Mouse (Mus musculus): ENCODE measurements around the gene Tsc22d3.
"Not testable (repeated sequence)": the region's sequence is repeated elsewhere in the genome, so short reads cannot be mapped to it uniquely, and the experiment has no call there.

The Tsc22d3 gene

DNA sequence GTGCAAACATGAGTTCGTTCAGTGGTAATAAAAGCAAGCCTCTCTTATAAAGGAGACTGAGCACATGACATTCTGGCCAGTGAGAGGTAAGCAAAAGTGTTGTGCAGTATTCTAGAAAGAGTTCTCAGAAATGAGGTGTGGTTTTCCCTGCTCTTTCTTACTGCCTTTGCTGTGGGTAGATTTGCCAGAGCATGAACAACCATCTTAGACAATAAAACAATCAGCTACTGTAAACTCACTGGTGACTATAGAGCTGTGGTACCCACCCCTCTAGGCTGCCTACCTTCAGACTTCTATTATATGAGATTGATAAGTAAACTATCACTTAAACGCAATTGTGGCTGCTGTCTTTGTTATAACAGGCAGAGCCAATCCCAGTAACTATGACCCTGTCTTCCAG lies 69.1 kb downstream of the Tsc22d3 start:
- DNase-seq (ENCODE audit: low spot score in 2 of 2): no peak

DNA sequence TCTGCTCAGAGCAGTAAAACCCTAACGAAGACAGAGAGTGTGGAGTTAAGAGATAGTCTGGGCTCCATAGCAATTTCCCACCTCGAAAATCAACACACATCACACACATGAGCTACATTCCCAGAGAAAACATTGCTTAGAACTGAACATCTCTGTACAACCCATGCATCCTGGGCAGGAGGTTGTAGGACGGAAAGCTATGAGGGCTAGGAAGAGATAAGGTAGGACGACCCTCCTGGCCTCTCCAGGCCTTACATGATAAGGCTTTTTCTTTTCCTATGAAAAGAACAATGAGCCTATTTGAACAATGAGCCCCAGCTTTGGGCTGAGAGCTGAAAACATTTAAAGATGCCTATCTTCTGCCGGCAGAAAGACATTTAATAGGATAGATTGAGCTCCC lies 69.8 kb downstream of the Tsc22d3 start:
- no peak for DNase-seq (ENCODE audit: low spot score in 2 of 2)

DNA sequence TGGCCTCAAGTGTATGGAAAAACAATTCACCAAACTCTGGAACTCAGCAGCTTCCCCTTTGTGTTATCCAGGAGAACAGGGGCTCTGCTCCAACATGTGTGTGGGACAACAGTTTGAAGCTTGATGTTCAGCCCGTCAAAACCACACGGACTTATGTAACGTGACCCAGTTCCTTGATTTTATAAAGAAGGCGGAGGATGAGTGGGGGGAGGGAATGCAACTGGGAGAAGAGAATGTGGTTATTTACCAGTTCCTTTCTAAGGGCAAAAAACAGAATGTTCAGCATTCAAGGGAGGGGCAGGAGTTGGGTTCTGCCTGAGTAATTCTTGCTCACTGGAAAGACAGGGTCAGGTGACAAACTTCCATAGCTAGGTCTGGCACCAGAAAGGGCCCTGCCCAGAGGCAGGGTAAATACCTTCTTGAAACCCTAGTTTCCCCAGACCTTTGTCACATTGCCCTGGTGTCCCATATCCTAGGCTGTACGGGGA lies 71.3 kb downstream of the Tsc22d3 start:
- no peak for DNase-seq (ENCODE audit: low spot score in 2 of 2)

DNA sequence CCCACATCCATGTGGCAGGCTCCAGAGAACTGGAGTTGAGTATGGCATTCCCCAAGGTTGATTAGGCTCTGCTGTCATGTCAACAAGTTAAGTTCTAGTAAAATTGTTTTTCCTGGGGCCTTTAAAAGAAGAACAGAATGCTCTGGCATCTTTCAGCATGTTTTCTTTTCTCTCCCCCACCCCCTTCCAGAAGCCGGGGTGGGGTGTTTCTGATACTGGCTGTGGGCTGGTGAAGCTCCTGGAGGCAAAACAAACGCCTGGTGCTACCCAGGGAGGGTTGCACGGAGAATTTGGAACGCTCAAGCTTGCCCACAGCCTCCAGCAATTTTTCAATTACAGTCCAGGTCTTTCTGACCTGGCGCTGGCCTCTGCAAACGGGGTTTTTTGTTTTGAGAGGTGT lies 73.2 kb downstream of the Tsc22d3 start:
- no peak for DNase-seq (ENCODE audit: low spot score in 2 of 2)

DNA sequence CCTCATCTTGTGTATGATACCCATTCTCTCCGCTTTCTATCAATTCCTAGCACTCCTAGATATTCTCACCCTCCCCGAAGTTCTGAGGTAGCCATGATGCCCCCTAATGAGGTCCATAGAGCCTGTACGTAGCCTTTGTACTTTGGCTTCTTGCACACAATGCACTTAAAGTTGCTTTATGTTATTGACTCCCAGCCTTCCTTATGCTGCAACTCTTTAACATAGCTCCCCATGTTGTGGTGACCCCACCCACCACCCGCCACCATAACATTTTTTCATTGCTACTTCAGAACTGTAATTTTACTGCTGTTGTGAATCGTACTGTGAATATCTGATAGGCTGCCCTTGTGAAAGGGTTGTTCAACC lies 74.2 kb downstream of the Tsc22d3 start:
- no peak for DNase-seq (ENCODE audit: low spot score in 2 of 2)

DNA sequence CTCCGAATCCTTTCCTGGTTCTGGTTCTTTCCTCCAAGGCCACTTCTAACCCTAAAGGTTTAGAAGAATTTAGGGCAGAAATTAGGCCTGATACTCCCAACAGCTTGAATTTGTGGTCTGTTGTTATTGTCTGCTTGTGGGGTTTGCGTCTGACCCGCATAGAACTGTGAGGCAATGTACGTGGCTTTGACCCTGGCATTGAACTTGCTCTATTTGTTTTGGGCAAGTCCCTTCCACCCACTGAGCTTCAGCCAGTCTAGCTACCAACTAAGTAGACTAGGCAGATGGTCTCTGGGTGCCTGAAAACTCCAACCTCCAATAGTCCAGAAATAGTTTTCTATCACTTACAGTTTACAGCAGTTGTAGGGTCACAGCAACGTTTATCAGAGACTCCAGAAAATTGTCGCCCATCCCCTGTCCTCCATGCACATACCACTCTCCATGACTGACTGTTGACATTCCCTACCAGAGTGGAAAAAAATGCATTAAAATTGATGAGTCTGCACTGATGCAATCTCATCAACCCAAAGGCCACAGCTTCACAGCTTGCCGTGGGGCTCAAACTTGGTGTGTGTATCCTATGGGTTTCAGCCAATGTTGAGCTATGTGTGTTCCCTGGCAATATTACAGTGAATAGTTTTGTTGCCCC lies 74.7 kb downstream of the Tsc22d3 start:
- DNase-seq (ENCODE audit: low spot score in 2 of 2): no peak

DNA sequence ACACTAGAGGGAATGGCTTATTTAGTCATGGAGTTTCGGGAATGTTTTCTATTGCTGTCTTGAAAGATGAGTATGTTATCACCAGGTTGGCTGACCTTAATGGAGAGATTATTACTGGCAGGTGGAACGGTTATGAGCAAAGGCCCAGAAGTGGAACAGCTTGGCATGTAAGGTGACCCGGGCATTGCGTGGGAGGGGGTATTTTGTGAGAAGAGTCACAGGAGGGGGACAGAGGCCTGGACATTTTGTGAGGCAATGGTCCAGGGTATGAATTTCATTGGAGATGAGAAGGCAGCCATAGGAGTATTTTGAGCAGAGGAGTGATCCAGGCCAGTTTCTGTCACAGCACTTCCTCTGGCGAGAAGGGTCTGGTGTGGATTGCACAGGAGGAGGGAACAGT lies 76.2 kb downstream of the Tsc22d3 start:
- DNase-seq (ENCODE audit: low spot score in 2 of 2): no peak

DNA sequence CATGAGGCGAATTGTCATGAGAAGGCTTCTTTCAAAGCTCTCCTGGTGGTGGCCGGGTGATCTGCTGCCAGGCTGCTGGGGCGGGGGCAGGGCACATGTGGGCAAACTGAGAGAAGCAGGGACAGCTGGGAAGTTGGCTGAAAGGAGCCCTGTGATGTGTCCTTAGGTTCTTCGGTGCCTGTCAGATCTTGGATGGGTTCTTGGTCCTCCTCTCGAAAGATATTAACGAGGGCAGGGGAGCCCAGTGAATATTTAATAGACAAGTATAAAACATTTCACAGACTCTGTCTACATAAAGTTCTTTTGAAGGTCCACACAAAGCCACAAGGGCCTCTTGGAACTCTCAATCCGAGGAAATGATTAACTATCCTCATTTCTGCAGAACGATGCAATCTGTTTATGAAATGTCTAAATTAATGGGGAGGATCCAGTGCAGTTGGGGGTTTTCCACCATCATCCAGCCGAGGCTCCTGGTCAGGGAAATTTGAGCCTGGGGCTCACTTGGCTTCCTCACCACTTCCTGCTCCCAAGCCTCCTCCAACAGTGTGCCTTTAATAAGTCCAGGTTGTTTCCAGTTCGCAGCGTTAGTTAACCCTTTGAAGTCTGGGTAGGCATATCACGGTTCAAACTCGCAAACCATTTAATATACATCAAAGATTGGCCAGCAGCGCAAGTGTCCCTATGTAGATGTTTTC lies 78.2 kb downstream of the Tsc22d3 start:
- DNase-seq (ENCODE audit: low spot score in 2 of 2): no peak

DNA sequence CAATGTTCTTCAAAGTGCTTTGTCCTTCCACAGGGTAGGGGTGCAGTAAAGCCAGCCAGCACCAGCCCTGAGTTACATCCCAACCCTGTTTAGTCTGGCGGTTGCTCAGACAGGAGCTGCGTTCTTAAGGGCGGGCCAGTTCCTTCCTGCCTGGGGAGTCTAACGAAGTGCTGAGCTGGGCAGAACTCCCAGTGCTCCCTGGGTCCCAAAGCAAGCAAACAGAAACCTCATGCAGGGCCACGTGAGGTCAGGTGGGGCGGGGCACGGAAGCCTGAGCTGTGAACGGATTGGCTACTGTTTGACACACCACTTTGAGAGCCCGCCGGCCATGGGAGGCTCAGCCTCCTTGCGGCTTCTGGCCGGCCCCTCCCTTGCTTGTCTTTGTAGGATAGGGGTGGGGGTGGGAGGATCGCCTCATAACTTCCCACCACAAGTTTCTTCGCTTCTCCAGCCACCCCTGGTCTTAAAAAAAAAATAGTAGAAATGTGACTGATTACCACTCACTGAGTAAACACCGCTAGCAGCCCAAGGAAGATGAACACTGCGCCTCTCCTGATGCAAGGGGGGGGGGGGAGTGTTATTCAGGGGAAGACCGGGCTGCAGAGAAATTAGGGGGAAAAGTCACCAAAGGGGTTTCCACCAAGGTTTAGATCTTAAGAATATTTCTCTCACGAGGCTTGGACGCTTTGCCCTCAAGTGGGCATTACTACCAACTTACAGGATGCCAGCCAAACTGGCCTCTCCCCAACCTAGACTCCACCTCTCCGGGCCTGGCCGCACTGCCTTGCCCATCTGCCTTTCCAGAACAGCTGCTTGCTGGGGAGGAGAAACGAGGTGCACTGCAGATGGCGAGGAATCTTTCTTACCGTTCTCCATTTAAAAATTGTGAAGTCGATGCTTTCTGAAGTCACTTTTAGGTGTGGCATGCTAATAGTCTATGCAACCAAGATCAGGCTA lies 80.0 kb downstream of the Tsc22d3 start:
- DNase-seq (ENCODE audit: low spot score in 2 of 2): peak; percentile 84 to 89

DNA sequence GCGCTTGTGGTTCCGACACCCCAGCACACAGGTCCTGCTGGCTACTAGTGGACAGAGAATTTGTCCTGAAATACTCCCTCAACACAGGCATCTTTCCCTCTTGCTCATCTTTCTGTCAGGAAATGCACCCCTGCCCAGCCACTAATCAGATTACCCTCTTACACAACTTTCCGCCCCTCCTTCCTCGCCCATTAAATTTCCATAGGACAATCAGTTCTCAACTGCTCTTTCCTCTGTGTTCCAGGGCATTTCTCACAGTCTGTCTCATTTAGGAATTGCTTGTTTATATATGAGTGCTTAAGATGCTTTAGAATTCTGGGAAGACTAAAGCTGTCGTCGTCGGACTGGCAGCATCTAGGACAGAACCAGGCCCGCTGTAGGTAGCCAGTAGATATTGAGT lies 82.1 kb downstream of the Tsc22d3 start:
- no peak for DNase-seq (ENCODE audit: low spot score in 2 of 2)

DNA sequence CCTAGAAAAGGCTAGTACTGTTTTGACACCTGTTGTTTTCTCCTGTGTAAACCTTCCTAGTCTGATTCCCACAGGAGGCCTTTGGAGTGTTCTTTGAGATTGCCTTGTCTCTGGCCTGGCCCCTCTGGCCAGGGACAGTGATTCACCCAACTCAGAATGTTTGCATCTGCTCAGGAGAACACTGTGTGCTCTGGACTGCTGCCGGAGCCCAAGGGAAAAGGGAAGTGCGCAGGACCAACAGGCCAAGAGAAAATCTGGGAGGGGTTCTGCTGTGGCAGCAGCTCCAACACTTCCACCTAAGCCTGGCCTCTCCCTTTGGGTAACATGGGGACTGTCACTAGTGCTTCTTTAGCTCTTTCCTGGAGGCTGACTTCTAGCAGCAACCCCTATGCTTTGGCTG lies 87.1 kb downstream of the Tsc22d3 start:
- DNase-seq (ENCODE audit: low spot score in 2 of 2): no peak

DNA sequence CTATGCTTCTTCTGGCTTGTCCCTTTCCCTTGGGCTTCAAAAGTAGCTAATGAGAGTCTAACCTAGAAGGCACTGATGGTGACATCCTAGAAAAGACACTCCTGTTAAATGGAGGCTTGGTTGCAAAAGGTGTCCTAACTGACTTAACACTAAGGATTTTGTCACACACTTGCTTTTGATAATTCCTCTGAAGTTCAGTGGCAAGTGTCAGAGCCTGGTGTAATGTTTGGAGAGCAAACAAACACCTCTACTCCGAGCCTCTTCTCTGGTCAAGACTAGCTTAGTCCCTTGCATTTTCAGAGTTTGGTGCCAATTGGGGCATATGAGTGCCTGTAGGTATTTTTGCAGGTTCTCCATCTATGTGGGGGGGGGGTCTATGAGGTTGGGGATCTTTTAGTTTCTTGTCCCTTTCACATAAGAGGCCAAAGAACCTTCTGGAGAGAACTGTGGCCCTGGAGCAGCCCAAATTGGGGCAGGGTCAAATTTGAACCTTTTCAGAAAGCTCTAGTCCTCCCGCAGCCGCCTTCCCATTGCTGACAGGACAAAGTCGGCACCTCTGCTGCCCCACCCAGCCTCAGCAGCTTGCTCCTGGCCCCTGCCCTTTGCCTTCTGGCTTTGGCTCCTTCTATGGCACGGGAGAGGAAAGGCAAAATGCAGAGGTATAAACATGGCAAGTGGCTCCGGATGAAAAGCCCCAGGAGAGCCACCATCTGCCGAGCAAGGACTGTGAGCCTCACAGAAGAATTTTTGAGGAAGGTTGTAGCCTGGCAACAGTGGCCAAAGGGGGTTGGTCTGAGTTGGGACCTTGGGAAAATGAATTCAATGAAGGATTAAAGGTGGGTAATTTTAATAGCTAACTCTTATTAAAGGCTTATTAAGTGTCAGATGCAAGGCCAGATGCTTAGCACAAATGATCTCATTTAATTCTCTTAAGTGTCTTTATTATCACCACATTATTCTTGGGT lies 88.5 kb downstream of the Tsc22d3 start:
- DNase-seq (ENCODE audit: low spot score in 2 of 2): no peak

DNA sequence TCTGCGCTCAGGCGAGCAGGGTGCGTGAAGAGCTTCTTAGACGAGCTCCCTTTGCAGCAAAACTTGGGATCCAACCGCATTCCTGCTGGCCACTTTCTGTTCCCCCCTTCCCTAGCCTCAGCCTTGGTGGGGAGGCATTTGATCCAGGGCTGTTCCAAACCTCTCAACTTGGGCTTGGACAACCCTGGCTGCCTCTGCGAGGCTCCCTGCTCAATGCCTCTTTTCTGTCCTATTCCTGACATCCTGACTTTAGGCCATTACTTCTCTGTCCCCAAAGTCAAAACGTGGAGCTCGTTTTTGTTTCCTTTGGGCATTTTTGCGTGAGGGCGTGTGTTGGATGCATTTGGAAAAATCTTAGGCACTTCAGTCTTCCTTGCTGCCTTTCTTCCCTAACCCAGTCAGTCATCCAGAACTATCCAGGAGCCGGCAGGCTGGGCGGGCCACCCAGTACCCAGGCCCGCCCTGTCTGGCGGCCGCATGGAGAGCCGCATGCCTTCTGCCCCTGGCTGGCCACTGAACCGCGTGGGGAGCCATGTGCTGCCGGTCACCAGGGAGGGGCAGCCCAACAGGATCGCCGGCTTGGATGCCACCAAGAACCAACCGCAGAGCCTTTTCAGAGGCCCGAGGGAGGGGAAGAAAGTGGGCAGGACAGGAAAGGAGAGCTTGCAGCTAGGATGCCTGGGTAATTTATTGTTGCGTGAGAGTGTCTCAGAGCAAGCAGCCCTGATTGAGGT lies 89.6 kb downstream of the Tsc22d3 start:
- DNase-seq (ENCODE audit: low spot score in 2 of 2): peak; percentile 50 to 62

DNA sequence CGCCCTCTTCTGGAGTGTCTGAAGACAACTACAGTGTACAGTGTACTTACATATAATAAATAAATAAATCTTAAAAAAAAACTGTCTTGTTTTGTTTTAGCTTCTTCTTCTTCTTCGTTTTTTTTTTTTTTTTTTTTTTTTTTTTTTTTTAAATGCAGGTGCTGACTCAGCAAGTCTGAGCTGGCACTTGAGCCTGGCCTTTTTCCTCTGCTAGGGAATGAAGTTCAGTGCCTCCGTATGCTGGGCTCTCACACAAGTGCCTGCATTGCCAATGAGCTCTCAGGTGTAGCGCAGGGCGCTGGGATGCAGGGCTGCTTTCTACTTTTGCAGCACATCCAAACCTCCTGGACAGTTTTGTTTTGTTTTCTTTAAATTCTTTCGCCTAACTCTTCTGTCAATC lies 90.6 kb downstream of the Tsc22d3 start:
- DNase-seq (ENCODE audit: low spot score in 2 of 2): no peak

DNA sequence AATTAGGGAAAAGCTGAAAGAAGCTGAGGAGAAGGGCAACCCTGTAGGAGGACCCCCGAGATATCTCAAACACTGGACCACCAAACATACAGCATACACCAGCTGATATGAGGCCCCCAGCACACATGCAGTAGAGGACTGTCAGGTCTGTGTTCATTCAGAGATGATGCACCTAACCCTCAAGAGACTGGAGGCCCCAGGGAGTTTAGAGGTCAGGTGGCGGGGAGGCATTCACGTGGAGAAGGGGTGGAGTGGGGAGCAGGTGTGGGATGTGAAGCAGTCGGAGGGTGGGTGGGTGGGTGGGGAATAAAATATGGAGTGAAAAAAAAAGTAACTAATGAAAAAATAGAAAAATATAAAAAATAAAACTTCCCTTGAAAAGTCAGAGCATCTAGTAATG lies 91.7 kb downstream of the Tsc22d3 start:
- not testable (repeated sequence) for DNase-seq (ENCODE audit: low spot score in 2 of 2)

DNA sequence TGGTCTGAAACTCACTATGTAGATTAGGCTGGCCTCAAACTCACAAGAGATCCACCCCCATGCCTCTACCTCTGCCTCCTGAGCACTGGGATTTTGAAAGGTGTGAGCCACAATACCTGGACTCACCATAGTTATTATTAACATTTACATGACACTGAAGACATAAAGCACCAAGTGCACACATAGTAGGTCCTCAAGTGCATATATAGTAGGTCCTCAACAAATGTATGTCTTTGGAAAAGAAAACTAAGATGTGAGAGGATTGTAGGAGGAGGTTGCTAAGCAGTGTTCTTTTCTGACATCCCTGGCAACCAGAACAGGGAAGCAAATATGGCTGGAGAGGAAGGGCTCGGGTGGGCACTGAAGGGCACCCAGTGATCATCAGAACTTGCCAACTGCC lies 93.1 kb downstream of the Tsc22d3 start:
- no peak for DNase-seq (ENCODE audit: low spot score in 2 of 2)

DNA sequence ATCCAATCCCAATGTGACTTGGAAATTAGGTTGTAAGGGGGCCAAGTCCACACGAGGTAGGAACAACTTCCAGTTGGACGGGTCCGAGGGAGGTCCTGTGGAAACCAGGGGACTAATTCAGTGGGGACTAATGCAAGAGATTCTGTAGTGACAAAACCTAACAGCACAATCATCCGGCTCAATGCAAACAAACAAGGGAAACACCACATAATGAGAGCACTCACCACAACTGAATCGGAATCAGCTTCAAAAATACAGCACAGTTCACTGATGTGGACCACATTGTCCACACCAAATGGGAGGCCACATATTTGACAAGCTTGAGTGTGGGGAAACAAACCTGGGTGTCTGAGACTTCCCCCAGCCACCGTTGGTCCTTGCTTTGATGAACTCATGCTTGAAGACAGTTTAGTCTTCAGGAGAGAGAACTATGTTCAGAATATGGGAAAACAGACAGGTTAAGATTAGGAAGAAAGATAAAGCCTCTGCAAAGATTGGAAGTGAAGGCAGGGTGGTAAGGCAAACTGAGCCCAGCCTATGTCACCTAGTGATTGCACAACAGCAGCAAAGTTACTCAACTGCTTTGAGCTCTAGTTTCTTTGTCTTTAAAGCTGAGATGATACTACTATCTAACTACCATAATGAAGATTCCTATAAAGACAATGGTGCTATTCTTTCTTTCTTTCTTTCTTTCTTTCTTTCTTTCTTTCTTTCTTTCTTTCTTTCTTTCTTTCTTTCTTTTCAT lies 93.9 kb downstream of the Tsc22d3 start:
- DNase-seq (ENCODE audit: low spot score in 2 of 2): no peak

DNA sequence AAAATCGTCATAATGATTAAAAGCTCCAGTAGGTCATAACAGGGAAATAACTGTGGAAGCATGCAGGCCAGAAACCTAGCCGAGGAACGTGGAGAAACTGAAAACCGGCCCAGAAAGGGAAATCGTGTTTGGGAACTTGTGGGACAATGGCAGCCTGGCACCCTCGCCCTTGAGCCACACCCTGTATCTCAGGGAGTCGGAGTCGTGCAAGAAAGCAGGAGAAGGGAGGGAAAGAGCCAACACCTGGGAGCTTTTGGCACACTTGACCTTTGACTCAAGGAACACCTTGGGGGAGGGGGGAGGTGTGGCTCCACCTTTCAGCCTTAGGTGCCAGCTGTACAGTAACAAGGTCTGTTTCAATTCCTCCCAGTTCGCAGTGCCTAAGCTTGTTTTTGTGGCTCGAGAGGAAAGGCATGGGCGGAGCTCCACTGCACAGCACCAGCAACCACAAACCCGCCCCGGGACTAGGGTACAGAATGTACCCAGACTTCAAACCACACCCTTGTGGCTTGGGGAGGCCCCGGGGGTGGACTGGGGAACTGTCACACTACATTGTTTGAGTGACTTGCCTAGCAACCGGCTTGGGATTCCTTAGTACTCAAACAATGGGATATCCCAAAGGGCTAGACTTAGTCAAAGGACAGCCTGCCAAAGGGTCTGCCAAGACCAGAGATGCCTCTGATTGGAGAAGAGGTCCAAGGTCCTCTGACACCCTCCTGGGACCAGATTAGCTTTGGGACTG lies 94.8 kb downstream of the Tsc22d3 start:
- DNase-seq (ENCODE audit: low spot score in 2 of 2): peak; percentile 34 to 36

DNA sequence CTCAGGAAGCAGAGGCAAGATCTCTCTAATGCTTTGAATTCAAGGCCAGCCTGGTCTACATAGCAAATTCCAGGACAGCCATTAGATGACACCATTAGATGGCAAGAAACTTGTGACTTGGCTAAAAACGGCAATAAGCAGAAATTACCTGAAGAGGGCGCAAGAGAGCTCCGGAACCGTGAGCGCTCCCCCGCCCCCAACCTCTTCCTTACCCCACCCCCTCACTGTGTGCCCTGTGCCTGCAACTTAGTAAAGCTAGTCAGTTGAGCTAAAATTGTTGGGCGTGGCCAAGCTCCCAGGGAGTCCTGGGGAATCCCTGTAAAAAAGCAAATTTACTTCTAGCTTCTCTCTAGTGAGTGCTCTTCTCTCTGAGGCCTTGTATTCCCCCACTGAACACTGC lies 96.6 kb downstream of the Tsc22d3 start:
- DNase-seq (ENCODE audit: low spot score in 2 of 2): peak; percentile 23 to 36
